Mouse (Mus musculus): ENCODE results near the gene Sh3rf1.
A peak's percentile ranks its signal among the peaks of the same experiment; 100 is the strongest.
"Not testable (repeated sequence)": the region's sequence is repeated elsewhere in the genome, so short reads cannot be mapped to it uniquely, and the experiment has no call there.

Gene Sh3rf1

DNA sequence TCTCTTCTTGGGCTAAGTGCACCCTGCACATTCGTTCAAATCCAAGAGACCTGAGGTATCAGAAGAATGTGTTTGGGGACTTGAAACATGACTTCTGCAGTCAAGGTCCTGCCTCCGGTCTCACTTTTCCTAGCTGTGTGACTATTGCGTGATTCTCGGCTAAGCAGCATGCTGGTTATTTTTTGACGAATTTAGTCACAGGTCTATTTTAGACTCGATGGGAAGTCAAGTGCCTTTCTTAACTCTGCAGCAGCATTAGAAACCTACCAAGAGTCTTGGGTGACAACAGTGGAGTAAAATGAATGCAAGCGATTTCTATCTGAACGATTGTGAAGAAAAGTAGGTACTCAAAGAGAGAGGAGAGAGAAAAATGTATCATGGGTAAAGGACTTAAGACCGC is 149.6 kb downstream of the Sh3rf1 start:
- no peak for DNase-seq (ENCODE audit: low spot score)

DNA sequence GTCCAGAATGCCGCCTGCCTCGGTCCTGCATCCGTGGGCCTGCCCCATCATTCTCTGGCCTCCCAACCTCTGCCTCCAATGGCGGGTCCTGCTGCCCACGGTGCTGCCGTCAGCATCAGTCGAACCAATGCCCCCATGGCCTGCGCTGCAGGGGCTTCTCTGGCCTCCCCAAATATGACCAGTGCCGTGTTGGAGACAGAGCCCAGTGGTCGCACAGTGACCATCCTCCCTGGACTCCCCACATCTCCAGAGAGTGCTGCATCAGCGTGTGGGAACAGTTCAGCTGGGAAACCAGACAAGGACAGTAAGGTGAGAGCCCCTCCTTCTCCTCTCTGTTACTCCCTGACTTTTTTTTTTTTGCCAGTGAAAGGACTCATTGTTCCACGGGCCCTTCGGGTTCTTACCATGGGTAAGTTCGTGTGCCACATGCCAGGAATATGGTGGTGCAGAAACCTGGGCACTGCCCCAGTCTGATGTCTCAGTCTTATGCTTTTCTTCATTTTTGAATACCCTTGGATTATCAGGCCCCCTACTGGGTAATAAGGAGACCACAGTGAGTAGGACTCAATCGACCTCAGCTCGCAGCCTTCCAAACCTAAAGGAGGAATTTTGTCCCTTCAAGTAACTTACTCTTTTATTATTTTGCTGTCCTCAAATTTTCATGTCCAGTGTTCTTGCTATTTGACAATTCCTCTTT is 150.5 kb downstream of the Sh3rf1 start:
- no peak for DNase-seq (ENCODE audit: low spot score)

DNA sequence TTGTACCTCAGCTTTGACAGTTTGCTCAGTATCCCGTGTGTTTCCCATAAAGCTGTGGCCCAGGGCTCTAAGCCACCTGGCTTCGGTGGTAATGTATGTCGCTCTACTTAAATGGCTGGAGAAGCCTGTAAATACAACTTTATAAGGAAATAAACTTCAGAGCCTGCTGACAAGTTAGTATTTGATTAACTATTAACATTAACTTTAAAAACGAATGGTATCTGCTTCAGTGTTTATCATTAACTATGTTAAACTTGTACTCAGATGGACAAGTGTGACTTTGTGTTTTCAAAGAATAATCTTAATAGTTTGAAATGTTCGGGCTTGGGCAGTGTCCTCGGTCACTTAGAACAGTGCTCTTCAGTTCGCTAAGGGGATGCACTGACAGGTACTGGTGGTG is 151.5 kb downstream of the Sh3rf1 start:
- DNase-seq (ENCODE audit: low spot score): no peak

DNA sequence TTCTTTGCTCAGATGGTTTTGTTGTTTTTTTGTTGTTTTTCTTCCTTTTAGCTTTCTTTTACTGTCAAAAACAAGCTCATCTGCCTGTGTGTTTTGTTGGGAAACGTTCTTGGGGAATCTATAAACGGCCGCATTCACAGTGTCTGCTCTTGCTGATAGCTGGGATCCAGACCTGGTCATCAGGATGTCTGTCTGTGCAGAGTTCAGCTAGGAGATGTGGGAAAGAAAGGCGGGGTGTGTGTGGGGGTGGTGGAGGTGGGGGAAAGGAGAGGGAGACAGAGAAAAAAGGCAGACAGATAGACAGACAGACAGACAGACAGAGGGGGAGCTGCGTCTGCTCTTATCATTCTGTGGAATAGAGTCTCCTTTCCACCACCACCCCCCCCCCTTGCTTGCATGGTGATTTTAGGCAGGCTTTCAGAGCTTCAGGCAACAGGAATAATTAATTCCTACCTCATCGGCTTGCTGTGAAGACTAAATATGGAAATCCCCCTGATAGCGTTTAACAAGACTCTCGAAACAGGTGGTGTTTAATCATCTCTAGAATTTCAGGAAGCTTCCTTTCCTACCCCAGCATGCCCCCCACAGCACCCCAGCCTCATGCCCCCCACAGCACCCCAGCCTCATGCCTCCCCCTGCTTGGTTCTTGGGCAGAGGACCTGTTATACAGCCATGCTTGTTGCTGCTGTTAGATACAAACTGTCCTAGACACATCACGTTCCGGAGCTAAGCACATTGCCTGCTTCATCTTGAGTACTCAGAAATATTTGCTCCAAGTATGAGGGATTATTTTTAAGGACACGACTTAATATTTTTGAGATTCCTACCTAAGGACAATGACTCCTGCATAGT is 155.4 kb downstream of the Sh3rf1 start:
- no peak for DNase-seq (ENCODE audit: low spot score)

DNA sequence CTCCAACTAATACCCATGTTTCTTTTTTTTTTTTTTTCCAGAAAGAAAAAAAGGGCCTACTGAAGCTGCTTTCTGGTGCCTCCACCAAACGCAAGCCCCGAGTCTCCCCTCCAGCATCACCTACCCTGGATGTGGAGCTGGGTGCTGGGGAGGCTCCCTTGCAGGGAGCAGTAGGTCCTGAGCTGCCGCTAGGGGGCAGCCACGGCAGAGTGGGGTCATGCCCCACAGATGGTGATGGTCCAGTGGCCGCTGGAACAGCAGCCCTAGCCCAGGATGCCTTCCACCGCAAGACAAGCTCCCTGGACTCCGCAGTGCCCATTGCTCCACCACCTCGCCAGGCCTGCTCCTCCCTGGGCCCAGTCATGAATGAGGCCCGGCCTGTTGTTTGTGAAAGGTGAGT is 160.9 kb downstream of the Sh3rf1 start:
- peak; percentile 55 for DNase-seq (ENCODE audit: low spot score)

DNA sequence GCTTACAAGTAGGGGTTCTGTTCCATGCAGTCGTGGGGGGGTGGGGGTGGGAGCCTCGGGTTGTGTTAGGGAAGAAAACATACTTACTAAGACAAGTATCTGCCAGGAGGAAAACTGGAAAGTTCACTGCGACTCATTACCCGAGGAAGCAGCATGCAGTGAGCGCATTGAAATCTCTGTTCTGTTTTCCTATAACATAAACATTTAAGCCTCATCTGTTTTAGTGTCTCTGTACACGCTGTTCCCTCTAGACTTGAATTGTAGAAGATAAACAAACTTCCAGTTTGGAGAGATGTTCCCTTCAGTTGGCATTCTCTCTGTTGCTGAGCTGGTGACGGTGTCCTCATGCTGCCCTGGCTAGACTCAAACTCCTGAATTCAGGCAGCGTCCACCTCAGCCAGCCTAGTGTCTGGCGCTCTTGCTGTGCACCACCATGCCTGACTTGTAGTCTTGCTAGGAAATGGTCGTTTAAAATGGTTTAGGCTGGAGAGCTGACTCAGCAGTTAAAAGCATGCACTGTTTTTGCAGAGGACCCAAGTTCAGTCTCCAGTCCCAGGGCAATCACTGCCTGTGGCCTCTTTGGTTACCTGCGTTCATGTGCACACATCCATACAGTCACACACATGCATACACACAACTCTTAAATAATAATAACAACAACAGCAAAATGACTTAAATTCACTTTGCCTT is 162.0 kb downstream of the Sh3rf1 start:
- no peak for DNase-seq (ENCODE audit: low spot score)

DNA sequence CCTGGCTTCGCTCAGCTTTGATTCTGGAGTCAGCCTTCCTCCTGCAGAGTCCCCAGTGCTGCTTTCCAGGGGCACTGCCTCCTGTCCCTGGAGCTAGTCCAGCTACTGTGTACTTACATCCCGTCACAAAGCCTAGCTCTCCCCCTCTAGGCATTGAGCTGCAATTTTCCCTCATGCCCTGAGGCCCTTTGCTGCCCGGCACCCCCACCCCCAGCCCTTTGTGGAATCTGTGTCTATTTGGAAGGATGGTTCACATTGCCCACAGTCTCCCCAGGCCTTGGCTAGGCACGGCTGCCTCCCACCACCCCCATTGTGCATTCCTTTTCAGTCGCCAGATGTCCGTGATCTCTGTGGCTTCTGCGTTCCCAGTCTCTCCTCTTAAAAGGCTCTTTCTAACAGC is 163.0 kb downstream of the Sh3rf1 start:
- DNase-seq (ENCODE audit: low spot score): peak; percentile 61

DNA sequence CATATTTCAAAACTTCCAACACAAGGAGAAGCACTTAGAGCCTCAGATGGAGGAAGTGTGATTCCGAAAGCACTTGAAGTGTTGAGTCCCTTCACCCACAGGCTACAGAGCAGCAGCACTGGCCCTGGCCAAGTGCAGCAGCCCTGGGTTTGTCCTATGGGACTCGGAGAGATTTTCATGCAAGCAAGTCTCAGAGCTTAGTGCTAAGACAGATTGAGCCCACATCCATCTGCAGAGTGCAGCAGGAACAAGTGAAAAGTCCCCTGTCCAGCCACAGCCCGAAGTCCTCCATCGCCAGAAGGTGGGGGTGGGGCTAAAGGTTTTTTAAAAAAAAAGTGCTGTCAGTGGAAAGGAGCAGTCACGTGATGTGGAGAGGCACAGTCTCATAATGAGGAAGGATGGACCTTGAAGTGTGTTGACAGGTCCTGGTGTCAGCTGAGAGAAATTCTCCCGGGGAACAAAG is 163.9 kb downstream of the Sh3rf1 start:
- DNase-seq (ENCODE audit: low spot score): no peak

DNA sequence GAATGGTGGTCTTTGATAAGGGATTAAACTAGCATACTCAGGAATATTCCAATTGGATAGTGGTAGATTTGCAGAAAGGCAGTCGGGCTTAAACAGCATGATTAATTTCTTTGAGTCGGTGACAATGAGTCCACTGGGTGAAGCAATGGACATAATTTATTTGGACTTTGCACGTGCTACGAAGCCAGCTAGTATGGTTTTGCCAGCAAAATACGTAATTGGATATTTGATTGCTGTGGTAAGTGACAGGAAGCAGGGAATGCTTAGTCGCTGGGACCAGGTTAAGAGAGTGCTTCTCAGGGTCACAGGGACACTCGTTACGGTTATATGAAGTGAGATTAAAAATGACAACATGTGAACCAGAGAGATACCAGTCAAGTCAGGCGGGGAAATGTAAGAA is 164.7 kb downstream of the Sh3rf1 start:
- DNase-seq (ENCODE audit: low spot score): no peak

DNA sequence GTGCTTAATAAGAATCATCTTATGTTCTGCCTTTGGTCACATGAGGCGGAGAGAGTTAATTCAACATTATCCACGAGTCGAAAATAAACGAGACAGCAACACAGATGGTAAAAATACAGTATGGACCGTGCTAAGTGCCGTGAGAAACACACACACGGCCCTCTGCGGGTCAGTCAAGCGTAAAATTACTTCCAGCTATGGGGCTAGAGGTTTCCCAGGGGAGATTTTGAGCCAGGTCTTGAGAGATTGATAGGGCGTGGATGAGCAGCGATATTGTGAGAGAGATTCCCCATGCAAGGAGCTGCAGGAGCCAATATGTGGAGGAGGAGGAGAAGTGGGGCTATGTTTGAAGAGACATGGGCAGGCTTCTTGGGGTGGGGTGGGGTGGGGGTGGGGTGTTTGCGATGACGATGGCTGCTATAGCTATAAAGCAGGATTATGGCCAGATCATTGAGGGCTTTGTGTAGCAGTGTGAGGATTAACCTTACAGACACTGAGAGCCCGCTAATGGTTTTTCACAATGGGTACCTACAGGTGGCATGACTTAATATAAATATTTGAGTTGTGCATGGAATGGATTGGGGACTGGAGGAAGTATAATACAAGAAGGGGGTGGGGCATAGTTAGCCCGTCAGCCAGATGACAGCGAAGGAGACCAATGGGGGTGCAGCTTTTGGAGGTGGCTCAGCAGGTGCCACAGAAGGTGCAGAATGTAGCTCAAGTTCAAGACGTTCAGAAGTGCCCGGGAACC is 166.8 kb downstream of the Sh3rf1 start:
- DNase-seq (ENCODE audit: low spot score): no peak

DNA sequence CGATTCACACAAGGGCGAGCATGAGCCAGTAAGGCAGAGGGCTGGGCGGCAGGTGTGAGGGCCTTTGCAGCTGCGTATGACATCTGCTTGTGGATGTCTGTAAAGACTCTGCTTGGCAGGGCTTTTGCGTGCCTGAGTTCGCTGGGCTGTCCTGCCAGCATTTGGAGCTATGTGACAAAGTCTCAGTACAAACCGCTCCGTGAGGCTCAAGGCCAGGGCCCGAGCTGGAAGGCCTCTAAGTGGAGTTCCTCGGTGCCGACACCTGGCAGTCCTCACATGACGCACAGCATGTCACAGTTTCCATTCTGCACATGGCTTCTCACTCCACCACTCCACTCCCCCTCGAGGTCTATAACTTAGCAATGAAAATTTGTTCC is 167.4 kb downstream of the Sh3rf1 start:
- DNase-seq (ENCODE audit: low spot score): peak; percentile 49

DNA sequence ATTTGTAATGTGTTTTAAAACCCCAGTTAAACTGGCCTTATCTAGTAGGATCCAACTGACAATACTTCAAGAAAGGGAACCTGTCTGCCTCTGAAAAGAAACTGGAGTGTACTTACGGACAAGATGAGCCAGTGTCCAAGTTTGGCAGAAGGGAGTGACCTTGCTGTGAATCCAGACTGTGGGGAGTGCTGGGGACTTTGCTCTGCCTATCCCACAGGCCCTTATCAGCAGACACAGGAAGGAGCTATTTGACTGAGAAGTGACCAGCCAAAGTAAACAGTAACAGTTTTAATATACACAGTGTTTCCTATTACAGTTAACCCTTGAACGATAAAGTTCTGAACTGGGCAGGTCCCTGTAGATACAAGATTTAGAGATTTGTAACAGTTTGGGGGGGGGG is 173.5 kb downstream of the Sh3rf1 start:
- DNase-seq (ENCODE audit: low spot score): no peak

DNA sequence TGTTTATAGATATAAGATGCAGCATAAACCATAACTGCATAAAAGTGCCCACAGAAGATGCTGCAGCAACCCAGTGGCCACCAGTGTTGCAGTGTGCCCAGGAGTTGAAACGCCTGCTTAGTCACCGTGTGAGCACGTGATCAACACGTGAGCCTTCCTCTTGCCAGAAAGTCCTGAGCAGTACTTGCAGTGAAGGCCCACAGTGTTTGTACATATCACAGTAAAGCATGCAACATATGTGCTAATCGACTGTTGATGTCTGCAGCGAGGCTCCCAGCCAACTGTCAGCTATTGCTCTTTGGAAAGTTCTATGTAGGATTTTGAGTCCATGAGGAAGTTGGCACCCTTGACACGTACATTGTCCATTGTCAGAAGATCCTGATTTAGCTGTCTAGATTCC is 174.1 kb downstream of the Sh3rf1 start:
- DNase-seq (ENCODE audit: low spot score): peak; percentile 53

DNA sequence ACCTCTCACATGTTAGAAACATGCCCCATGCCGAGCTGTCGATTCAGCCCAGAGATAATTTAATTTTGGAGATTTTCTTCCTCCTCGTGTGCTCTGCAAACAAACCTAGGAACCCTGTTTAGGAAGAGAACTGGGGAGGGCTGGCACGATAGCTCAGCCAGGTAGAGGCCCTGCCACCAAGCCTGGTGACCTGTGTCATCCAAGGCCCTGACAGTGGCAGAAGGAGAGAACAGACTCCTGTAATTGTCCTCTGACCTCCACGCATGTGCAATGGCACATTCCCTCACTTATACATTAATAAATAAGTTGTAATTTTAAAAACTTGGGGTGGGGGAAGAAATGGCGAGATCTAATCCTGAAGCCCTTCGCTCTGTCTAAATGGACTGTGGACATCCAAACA is 179.2 kb downstream of the Sh3rf1 start:
- no peak for DNase-seq (ENCODE audit: low spot score)

DNA sequence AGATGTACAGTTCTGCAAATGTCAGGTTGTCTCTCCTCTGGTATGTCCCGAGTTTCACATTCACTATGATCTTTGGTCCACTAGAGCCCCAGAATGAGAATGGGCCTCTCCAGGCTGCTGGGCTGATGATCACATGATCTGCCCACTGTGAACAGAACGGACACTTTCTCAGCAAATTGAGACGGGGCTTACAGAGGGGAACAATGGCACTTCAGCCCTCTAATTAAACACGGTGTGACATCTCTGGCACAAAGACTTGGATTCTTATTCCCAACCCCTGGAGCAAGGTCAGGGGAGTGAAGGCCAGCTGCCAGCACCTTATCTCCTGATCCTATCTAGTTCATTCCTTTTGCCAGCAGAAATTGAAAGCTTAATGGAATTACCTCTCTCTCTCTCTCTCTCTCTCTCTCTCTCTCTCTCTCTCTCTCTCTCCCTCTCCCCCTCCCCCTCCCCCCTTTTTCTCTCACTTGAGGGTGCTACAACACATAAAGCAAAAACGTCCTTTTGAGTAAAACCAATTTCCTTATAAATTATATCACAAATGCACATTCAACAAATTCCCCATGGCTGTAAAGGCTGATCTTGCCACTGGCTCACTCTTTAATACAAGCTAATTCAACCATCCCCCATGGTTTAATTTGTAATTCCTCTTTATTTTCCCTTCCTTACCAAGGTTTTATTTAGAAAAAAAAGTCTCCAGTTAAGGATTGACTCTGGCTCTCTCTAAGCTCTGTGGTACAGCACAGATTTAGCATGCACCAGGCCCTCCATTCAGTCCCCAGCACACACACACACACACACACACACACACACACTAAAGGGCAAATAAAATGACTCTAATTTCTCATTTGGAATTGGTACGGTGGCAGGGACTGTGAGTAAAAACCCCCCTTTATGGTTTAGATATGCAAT is 179.8 kb downstream of the Sh3rf1 start:
- peak; percentile 52 for DNase-seq (ENCODE audit: low spot score)

DNA sequence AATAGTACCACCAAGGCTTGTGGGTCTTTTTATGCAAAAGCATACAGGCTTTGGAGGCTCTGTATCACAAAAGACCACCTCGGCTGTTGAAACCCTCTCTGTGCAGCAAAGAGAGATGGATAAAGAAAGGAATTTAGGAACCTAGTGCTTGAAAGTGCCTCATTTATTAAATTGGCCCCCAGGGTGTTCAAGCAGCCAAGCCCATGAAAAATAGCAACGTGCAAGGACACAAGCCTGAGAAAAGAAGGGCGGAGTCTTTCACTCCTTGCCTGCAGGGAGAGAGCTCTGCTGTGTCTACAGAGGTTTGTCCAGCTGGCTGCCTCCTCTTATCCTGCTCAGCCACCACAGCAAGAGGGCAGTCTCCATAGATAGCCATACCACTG is 180.5 kb downstream of the Sh3rf1 start:
- DNase-seq (ENCODE audit: low spot score): peak; percentile 58

DNA sequence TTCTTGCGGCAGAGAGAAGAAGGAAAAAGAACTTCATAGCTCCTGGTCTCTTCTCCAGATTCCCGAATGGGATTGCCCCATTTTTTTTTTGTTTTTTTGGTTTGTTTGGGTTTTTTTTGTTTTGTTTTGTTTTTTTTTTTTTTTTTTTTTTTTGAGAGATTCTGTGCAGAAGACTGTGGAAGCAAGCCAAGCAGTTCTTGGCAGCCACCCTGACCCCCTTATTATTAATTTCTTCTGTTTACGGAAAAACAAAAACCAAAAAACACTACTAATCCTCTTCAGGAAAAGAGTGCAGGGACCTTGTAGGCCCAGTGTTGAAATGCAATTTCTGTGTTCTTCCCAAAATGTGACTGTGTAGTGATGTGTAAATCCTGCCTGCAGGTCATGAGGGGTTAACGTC is 185.4 kb downstream of the Sh3rf1 start:
- DNase-seq (ENCODE audit: low spot score): no peak

DNA sequence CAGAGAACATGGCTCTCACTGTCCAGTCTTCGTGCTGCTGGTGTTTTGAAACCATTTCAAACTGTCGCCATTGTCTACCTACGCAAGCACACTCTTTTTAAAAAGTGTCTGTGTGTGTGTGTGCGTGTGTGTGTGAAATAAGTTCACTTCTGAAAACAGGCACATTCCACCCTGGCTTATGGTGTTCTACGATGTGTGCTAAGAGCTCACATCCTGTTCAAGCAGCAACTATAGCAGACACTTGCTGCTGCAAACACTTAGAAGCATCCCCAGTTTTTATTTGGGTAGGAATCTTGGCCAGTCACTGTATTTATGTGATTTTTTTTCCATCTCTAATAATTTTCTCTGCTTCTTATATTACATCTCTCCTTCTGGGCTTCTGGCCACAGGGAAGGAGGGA is 186.0 kb downstream of the Sh3rf1 start:
- not testable (repeated sequence) for DNase-seq (ENCODE audit: low spot score)

DNA sequence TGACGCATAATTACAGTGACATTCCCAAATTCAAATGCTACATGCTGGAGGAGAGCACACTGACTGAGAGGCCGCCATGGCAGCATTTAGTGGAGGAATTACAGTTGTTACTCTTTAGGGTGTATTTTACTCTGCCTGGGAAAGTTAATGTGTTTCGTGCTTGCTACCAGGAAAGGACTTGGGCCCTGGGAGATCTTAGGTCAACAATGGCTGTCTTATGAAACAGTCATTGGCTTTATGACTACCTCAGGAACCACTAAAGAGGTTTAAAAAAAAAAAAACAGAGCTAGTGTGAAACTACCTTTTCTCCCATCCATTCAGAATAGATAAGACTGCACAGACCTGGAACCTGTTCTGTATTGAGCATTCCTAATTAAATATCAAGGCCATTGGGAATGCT is 195.8 kb downstream of the Sh3rf1 start:
- no peak for DNase-seq (ENCODE audit: low spot score)

DNA sequence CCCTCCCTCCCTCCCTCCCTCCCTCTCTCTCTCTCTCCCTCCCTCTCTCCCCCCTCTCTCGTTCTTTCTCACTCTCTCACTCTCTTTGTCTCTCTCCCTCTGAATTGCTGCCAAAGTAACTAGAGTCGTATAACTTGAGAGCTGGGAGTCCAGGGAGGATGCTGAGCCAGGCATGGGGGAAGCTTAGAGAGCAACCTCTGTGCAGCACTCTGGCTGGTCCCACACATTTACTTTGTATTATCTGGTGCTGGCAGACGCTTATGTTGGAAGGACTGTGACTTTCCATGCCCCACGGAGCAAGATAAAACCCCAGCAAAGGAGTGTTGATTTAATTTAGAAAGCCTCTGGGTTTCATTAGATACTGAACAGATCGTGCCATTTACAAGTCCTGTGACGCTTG is 196.5 kb downstream of the Sh3rf1 start:
- no peak for DNase-seq (ENCODE audit: low spot score)

DNA sequence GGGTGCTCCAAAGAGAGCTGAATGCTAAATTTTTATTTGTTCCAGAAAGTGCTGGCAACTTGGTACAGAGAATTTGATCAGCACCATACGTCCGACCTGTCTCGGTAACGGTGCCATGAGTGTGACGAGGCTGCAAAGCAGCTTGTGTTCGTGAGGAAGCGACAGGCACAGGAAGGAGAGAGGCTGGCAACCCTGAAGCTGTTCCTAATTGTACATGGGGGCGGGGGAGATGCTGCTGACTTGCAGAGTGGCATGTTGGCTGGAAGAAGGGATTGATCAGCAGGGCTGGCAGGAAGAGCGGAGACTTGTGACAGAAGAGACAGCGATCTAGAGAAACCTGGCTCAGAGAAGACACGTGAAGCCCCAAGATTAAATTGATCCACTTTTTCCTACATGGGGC is 197.9 kb downstream of the Sh3rf1 start:
- DNase-seq (ENCODE audit: low spot score): no peak

Data from testis, postnatal 10 days (tissue).